Mouse (Mus musculus) bone marrow macrophage, adult 2 months (primary cell): ENCODE measurements around the gene Slc38a10.

ENCODE experiments used
- CTCF ChIP-seq: IDR thresholded peaks from 2 replicates; pipeline ENCODE4 v1.5.1; 2012; ENCODE audit warnings: low read depth, mild to moderate bottlenecking, low read length, moderate library complexity
- POLR2A ChIP-seq: IDR thresholded peaks from 2 replicates; pipeline ENCODE4 v1.6.1; 2012; ENCODE audit warnings: mild to moderate bottlenecking, low read depth, low read length, borderline replicate concordance

DNA sequence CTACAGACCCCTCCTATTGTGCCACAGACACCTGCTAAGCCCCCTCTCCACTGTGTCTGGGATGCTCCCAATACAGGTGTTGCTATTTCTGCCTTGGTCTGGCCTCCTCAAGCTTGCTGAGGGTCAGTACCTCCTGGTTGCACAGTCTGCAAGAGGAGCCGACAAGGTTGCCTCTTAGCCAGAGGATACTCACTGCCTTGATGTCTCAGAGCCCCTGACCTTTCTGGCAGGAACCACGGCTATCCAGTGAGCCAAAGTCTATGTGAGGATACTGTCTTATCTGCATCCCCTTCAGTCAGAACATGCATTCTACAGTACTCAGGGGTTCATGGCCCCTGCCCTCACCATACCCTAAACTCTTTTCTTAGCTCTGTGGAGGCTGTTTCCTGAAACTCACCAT is 33.5 kb downstream of the Slc38a10 start:
- TF ChIP-seq POLR2A (no peak), CTCF (no peak)
